Comparison of ENCODE assay signal across 10 mouse cellular contexts in genomic region chr1:134719718-134720304, GRCm38 (mm10).
A peak's percentile ranks its signal among the peaks of the same experiment; 100 is the strongest.
DNase-seq lines count a peak whose midpoint lies in the region; ATAC-seq and TF ChIP-seq lines count a peak whose summit lies in the region.
"Had no signal": no experiment of that assay in that cellular context is flagged by ENCODE, and none has a peak within 500 bp of the region (broad histone marks: within the 10 kb centered on the region; RNA-seq: fewer than 3 reads in every experiment).

No protein-coding gene starts in this region.

- no peaks in the 10 kb centered on the region for H3K9me3 ChIP-seq in forebrain, postnatal 0 days (ENCODE audit: low read length)
- no peaks in the 10 kb centered on the region for H3K9me3 ChIP-seq in forebrain, embryonic 13.5 days (replicated peaks)
- H3K9me3 ChIP-seq in liver, embryonic 15.5 days (replicated peaks), result no peaks in the 10 kb centered on the region
- H3K9me3 ChIP-seq in liver, embryonic 11.5 days (ENCODE audit: control insufficient read depth, low read length), result no peaks in the 10 kb centered on the region
- H3K9me3 ChIP-seq in neural tube, embryonic 14.5 days (ENCODE audit: control insufficient read depth, low read length), result no peaks in the 10 kb centered on the region

- no peaks in the 10 kb centered on the region for H3K36me3 ChIP-seq in forebrain, postnatal 0 days (ENCODE audit: insufficient read depth)
- no peaks in the 10 kb centered on the region for H3K36me3 ChIP-seq in forebrain, embryonic 13.5 days (ENCODE audit: poor library complexity, severe bottlenecking)
- no peaks in the 10 kb centered on the region for H3K36me3 ChIP-seq in liver, embryonic 15.5 days (replicated peaks)
- H3K36me3 ChIP-seq in liver, embryonic 11.5 days (ENCODE audit: control insufficient read depth, insufficient read depth, low read length), result no peaks in the 10 kb centered on the region
- no peaks in the 10 kb centered on the region for H3K36me3 ChIP-seq in neural tube, embryonic 14.5 days (ENCODE audit: control insufficient read depth, insufficient read depth, low read length)

- H3K4me1 ChIP-seq in forebrain, postnatal 0 days (ENCODE audit: insufficient read depth), result no peaks in the 10 kb centered on the region
- peaks cover 8% of the 10 kb centered on the region; the same call in 1 of the 2 replicates for H3K4me1 ChIP-seq in forebrain, embryonic 13.5 days
- H3K4me1 ChIP-seq in liver, embryonic 15.5 days (replicated peaks), result 0 out of 2 replicates have a peak, but pooled peaks cover 6% of the 10 kb centered on the region
- H3K4me1 ChIP-seq in liver, embryonic 11.5 days (replicated peaks; ENCODE audit: control insufficient read depth, insufficient read depth, low read length), result 0 out of 2 replicates have a peak, but pooled peaks cover 5% of the 10 kb centered on the region
- H3K4me1 ChIP-seq in cortical plate, adult 2 months (ENCODE audit: control insufficient read depth, insufficient read depth, low read length), result no peaks in the 10 kb centered on the region
- H3K4me1 ChIP-seq in neural tube, embryonic 14.5 days (ENCODE audit: control insufficient read depth, insufficient read depth, low read length), result no peaks in the 10 kb centered on the region

- H3K9ac ChIP-seq in forebrain, postnatal 0 days, result no peak overlapping the region
- no peak overlapping the region for H3K9ac ChIP-seq in forebrain, embryonic 13.5 days
- no peak overlapping the region for H3K9ac ChIP-seq in liver, embryonic 15.5 days
- H3K9ac ChIP-seq in liver, embryonic 11.5 days (ENCODE audit: low read depth, low read length), result no peak overlapping the region
- no peak overlapping the region for H3K9ac ChIP-seq in neural tube, embryonic 14.5 days (replicated peaks; ENCODE audit: low read depth, low read length)

- TF ChIP-seq POLR2A in cortical plate, adult 2 months (IDR thresholded peaks at IDR 0.05; ENCODE audit: extremely low read depth, insufficient read depth, low read length), result no peak; the same call in 1 of the 2 replicates

- no peak for TF ChIP-seq CTCF in forebrain, postnatal 0 days (IDR thresholded peaks at IDR 0.05; ENCODE audit: low read depth)
- TF ChIP-seq CTCF in cortical plate, adult 2 months (IDR thresholded peaks at IDR 0.05; ENCODE audit: extremely low read depth, insufficient read depth, low read length), result no peak

- WGBS in forebrain, postnatal 0 days, result 44% methylated on average over 12 of the region's 12 CpGs
- WGBS in forebrain, embryonic 13.5 days, result 44% methylated on average over 12 of the region's 12 CpGs
- WGBS in liver, embryonic 15.5 days (ENCODE audit: insufficient replicate concordance), result 13% methylated on average over 12 of the region's 12 CpGs
- WGBS in liver, embryonic 11.5 days, result 40% methylated on average over 12 of the region's 12 CpGs
- 60% methylated on average over 12 of the region's 12 CpGs for WGBS in neural tube, embryonic 14.5 days

- no peak for DNase-seq in forebrain, postnatal 0 days
- no peak for DNase-seq in liver, embryonic 11.5 days (ENCODE audit: low spot score)
- DNase-seq in adrenal gland, postnatal 10 days, result no peak
- no peak for DNase-seq in lung, postnatal 36 days
- DNase-seq: right cerebral cortex, postnatal 25 days; thymus, postnatal 14 days had no signal

- H3K4me3 ChIP-seq in forebrain, postnatal 0 days (ENCODE audit: low read depth, low read length), result no peak overlapping the region
- H3K4me3 ChIP-seq in forebrain, embryonic 13.5 days, result no peak overlapping the region
- H3K4me3 ChIP-seq in liver, embryonic 15.5 days (replicated peaks), result no peak overlapping the region
- no peak overlapping the region for H3K4me3 ChIP-seq in liver, embryonic 11.5 days (ENCODE audit: low read depth, low read length)
- H3K4me3 ChIP-seq in cortical plate, adult 2 months (ENCODE audit: insufficient read depth, low read length), result no peak overlapping the region
- no peak overlapping the region for H3K4me3 ChIP-seq in neural tube, embryonic 14.5 days (ENCODE audit: low read depth, low read length)

- ATAC-seq in forebrain, postnatal 0 days, result peak; percentile 66
- ATAC-seq in forebrain, embryonic 13.5 days, result no peak
- no peak for ATAC-seq in liver, embryonic 15.5 days (ENCODE audit: insufficient read depth)
- no peak for ATAC-seq in liver, embryonic 11.5 days (replicated peaks; ENCODE audit: low FRiP score)
- ATAC-seq in neural tube, embryonic 14.5 days (ENCODE audit: low read depth), result peak; percentile 38; the same call in 1 of the 2 replicates

- H3K27ac ChIP-seq in forebrain, postnatal 0 days (ENCODE audit: low read depth, low read length), result no peak overlapping the region
- no peak overlapping the region for H3K27ac ChIP-seq in forebrain, embryonic 13.5 days
- H3K27ac ChIP-seq in liver, embryonic 15.5 days (replicated peaks), result no peak overlapping the region
- H3K27ac ChIP-seq in liver, embryonic 11.5 days (ENCODE audit: low read depth, low read length), result no peak overlapping the region
- 0 out of 2 replicates have a peak overlapping the region, but pooled peaks have one; percentile 43 for H3K27ac ChIP-seq in cortical plate, adult 2 months (ENCODE audit: insufficient read depth, low read length)
- H3K27ac ChIP-seq in neural tube, embryonic 14.5 days (ENCODE audit: low read depth, low read length), result no peak overlapping the region

- H3K27me3 ChIP-seq in forebrain, postnatal 0 days (ENCODE audit: insufficient read depth, low read length), result no peaks in the 10 kb centered on the region
- no peaks in the 10 kb centered on the region for H3K27me3 ChIP-seq in forebrain, embryonic 13.5 days
- peaks cover 9% of the 10 kb centered on the region; the same call in 1 of the 2 replicates for H3K27me3 ChIP-seq in liver, embryonic 15.5 days
- no peaks in the 10 kb centered on the region for H3K27me3 ChIP-seq in liver, embryonic 11.5 days (replicated peaks; ENCODE audit: control insufficient read depth, insufficient read depth, low read length)
- H3K27me3 ChIP-seq in neural tube, embryonic 14.5 days (ENCODE audit: control insufficient read depth, insufficient read depth, low read length), result no peaks in the 10 kb centered on the region

- H3K4me2 ChIP-seq in forebrain, postnatal 0 days (ENCODE audit: low read depth), result no peak overlapping the region
- no peak overlapping the region for H3K4me2 ChIP-seq in forebrain, embryonic 13.5 days
- peak overlapping the region; percentile 25; the same call in 1 of the 2 replicates for H3K4me2 ChIP-seq in liver, embryonic 15.5 days
- H3K4me2 ChIP-seq in liver, embryonic 11.5 days, result no peak overlapping the region
- H3K4me2 ChIP-seq in neural tube, embryonic 14.5 days (ENCODE audit: low read depth, low read length), result no peak overlapping the region

Comparison
In these comparisons a context has a peak if more than half of its experiments do, and no peak if none do; other contexts are left out.
1. ATAC-seq: peak in forebrain, postnatal 0 days (single experiment) and neural tube, embryonic 14.5 days (single experiment); none in forebrain, embryonic 13.5 days (single experiment), liver, embryonic 15.5 days (single experiment) and liver, embryonic 11.5 days (single experiment).